Mouse (Mus musculus) lung, adult 10 weeks (tissue): ENCODE results near the gene Cdc37l1. TPM values are rescaled to one million over a fixed set of nuclear protein-coding genes. Genes with fewer than 3 reads are reported as not detected.

ENCODE experiments used
- polyA plus RNA-seq: library from polyadenylated mRNA; stranded (reverse); fragments of 350-450 nt; fragmentation: Illumina TruSeq; extraction: RNeasy Lipid Tissue Mini Kit (QIAGEN cat#74804); gene quantifications from one replicate; pipeline ENCODE4 v1.2.3, GENCODE M21; 2014; ENCODE audit warnings: low read depth, low replicate concordance; ENCODE audit not compliant: insufficient read depth

Gene Cdc37l1
- 17.5 TPM for polyA plus RNA-seq

GRCm38 (mm10) chr19:28990194-28990589, at the start of gene Cdc37l1:
Gene Cdc37l1 (plus strand): TSS chr19:28990352.

GRCm38 (mm10) chr19:28963842-28964551, 26.2 kb upstream of the Cdc37l1 start, which contains the start of gene Plpp6:
Gene Plpp6 (plus strand): TSS chr19:28963953.

GRCm38 (mm10) chr19:28967652-28968051, 22.5 kb upstream of the Cdc37l1 start, which contains the start of gene 4430402I18Rik:
Gene 4430402I18Rik (minus strand): TSS chr19:28967800.

GRCm38 (mm10) chr19:29047334-29048170, 57.4 kb downstream of the Cdc37l1 start, which contains the start of gene Ak3:
Gene Ak3 (minus strand): TSS chr19:29047961.

Other genes starting within 250 kb of the Cdc37l1 start
- gene Slc1a1, start 155.3 kb upstream of the Cdc37l1 start, polyA plus RNA-seq = 7.2 TPM
- 9.2 TPM for gene Plpp6, start 26.4 kb upstream of the Cdc37l1 start, polyA plus RNA-seq
- gene 4430402I18Rik, start 22.6 kb upstream of the Cdc37l1 start, polyA plus RNA-seq = 6.3 TPM
- 53.1 TPM for gene Ak3, start 57.6 kb downstream of the Cdc37l1 start, polyA plus RNA-seq
- 13.8 TPM for gene Rcl1, start 111.0 kb downstream of the Cdc37l1 start, polyA plus RNA-seq